Mouse (Mus musculus): ENCODE data around the gene Hist1h3f. TPM values are rescaled to one million over a fixed set of nuclear protein-coding genes. Genes with fewer than 3 reads are reported as not detected.

Gene Hist1h3f
- total RNA-seq, 1 experiment from 2014 or later, result 164 TPM

Other genes with a start within 250 kb of the Hist1h3f start
- gene Zfp322a, start 174.8 kb upstream of the Hist1h3f start, total RNA-seq (2023), result 7.8 and 8.0 TPM in 2 replicates
- gene Abt1, start 120.2 kb upstream of the Hist1h3f start, total RNA-seq (2023), result 9.1 and 10.2 TPM in 2 replicates
- not detected in 2 replicates for gene Btn1a1, start 78.2 kb upstream of the Hist1h3f start, total RNA-seq (2023)
- not detected in 2 replicates for gene Btn2a2, start 55.2 kb upstream of the Hist1h3f start, total RNA-seq (2023)
- gene Hist1h4h, start 13.0 kb upstream of the Hist1h3f start, total RNA-seq (2023), result 492 and 1,085 TPM in 2 replicates
- 675 and 802 TPM in 2 replicates for gene Hist1h2af, start 10.1 kb upstream of the Hist1h3f start, total RNA-seq (2023)
- 96.3 and 179 TPM in 2 replicates for gene Hist1h3g, start 8.6 kb upstream of the Hist1h3f start, total RNA-seq (2023)
- 54.8 and 79.6 TPM in 2 replicates for gene Hist1h2bh, start 660 bp upstream of the Hist1h3f start, total RNA-seq (2023)
- 1,320 and 1,633 TPM in 2 replicates for gene Hist1h4f, start 7.6 kb downstream of the Hist1h3f start, total RNA-seq (2023)
- 65.0 and 74.8 TPM in 2 replicates for gene Hist1h1d, start 9.2 kb downstream of the Hist1h3f start, total RNA-seq (2023)
- 389 and 653 TPM in 2 replicates for gene Hist1h3e, start 18.3 kb downstream of the Hist1h3f start, total RNA-seq (2023)
- gene Hist1h2ae, start 27.2 kb downstream of the Hist1h3f start, total RNA-seq (2023), result 112 and 128 TPM in 2 replicates
- gene Hist1h2bg, start 27.3 kb downstream of the Hist1h3f start, total RNA-seq (2023), result 877 and 1,185 TPM in 2 replicates
- gene Hist1h2bf, start 30.1 kb downstream of the Hist1h3f start, total RNA-seq (2023), result 501 and 811 TPM in 2 replicates
- 41.5 and 76.0 TPM in 2 replicates for gene Hist1h2ad, start 30.3 kb downstream of the Hist1h3f start, total RNA-seq (2023)
- gene Hist1h3d, start 31.7 kb downstream of the Hist1h3f start, total RNA-seq (2023), result 49.0 and 98.9 TPM in 2 replicates
- gene Hist1h4d, start 37.5 kb downstream of the Hist1h3f start, total RNA-seq (2023), result 447 and 512 TPM in 2 replicates
- gene Hist1h2be, start 77.1 kb downstream of the Hist1h3f start, total RNA-seq (2023), result 59.1 and 80.7 TPM in 2 replicates
- gene Hist1h1e, start 78.5 kb downstream of the Hist1h3f start, total RNA-seq (2023), result 628 and 671 TPM in 2 replicates
- 21.4 and 34.7 TPM in 2 replicates for gene Hist1h2ac, start 139.9 kb downstream of the Hist1h3f start, total RNA-seq (2023)
- 85.6 and 87.8 TPM in 2 replicates for gene Hist1h2bc, start 140.1 kb downstream of the Hist1h3f start, total RNA-seq (2023)
- gene Hist1h1t, start 151.8 kb downstream of the Hist1h3f start, total RNA-seq (2023), result 0.75 TPM in 1 of 2 replicates, not detected in the other
- gene Hist1h4c, start 154.4 kb downstream of the Hist1h3f start, total RNA-seq (2023), result 147 and 286 TPM in 2 replicates
- gene Hfe, start 166.8 kb downstream of the Hist1h3f start, total RNA-seq (2023), result 2.0 and 2.2 TPM in 2 replicates
- 1,418 and 1,573 TPM in 2 replicates for gene Hist1h1c, start 194.8 kb downstream of the Hist1h3f start, total RNA-seq (2023)
- 379 and 485 TPM in 2 replicates for gene Hist1h3c, start 201.6 kb downstream of the Hist1h3f start, total RNA-seq (2023)
- gene Hist1h2bb, start 202.7 kb downstream of the Hist1h3f start, total RNA-seq (2023), result 566 and 573 TPM in 2 replicates
- 470 and 881 TPM in 2 replicates for gene Hist1h2ab, start 207.1 kb downstream of the Hist1h3f start, total RNA-seq (2023)
- 584 and 951 TPM in 2 replicates for gene Hist1h3b, start 208.2 kb downstream of the Hist1h3f start, total RNA-seq (2023)
- gene Hist1h4b, start 213.0 kb downstream of the Hist1h3f start, total RNA-seq (2023), result 196 and 310 TPM in 2 replicates
- gene Hist1h4a, start 217.2 kb downstream of the Hist1h3f start, total RNA-seq (2023), result 278 and 356 TPM in 2 replicates
- 546 and 576 TPM in 2 replicates for gene Hist1h3a, start 218.3 kb downstream of the Hist1h3f start, total RNA-seq (2023)
- 193 and 241 TPM in 2 replicates for gene Hist1h1a, start 219.6 kb downstream of the Hist1h3f start, total RNA-seq (2023)
- not detected in 2 replicates for gene Trim38, start 225.9 kb downstream of the Hist1h3f start, total RNA-seq (2023)

Measured in neutrophil, adult 65 days (primary cell).